Mouse (Mus musculus) liver, embryonic 13.5 days (tissue): ENCODE data around the gene Ttc16. TPM values are rescaled to one million over a fixed set of nuclear protein-coding genes. Genes with fewer than 3 reads are reported as not detected.
A peak's percentile ranks its signal among the peaks of the same experiment; 100 is the strongest.

Source experiments
- ATAC-seq: fragments of 200-750 bp; cut with Nextera tagmentation; 2 replicates; pipeline ENCODE4 v1.8.0; 2017; ENCODE audit warnings: low read depth, mild to moderate bottlenecking, moderate number of reproducible peaks, moderate library complexity
- DNase-seq: peaks from one replicate; pipeline ENCODE4 v3.0.0; 2022
- H3K27ac ChIP-seq: fragments of 300-500 bp; sonication (generic); 2 replicates; pipeline ENCODE4 v1.5.1; 2015; ENCODE audit warnings: moderate library complexity, mild to moderate bottlenecking, inconsistent platforms
- H3K27me3 ChIP-seq: fragments of 300-500 bp; sonication (generic); 2 replicates; pipeline ENCODE4 v1.6.1; 2015; ENCODE audit warnings: mild to moderate bottlenecking, inconsistent platforms
- H3K36me3 ChIP-seq: fragments of 300-500 bp; sonication (generic); 2 replicates; pipeline ENCODE4 v1.6.1; 2015; ENCODE audit warnings: mild to moderate bottlenecking, inconsistent platforms
- H3K4me1 ChIP-seq: fragments of 300-500 bp; sonication (generic); replicated peaks from 2 replicates; pipeline ENCODE4 v1.6.1; 2015; ENCODE audit warnings: inconsistent platforms
- H3K4me2 ChIP-seq: fragments of 300-500 bp; sonication (generic); 2 replicates; pipeline ENCODE4 v1.6.1; 2015; ENCODE audit warnings: inconsistent platforms, mild to moderate bottlenecking, moderate library complexity
- H3K4me3 ChIP-seq: fragments of 300-500 bp; sonication (generic); replicated peaks from 2 replicates; pipeline ENCODE4 v1.5.1; 2015; ENCODE audit warnings: mild to moderate bottlenecking, inconsistent platforms
- H3K9ac ChIP-seq: fragments of 300-500 bp; sonication (generic); 2 replicates; pipeline ENCODE4 v1.6.1; 2015; ENCODE audit warnings: mild to moderate bottlenecking, inconsistent platforms
- H3K9me3 ChIP-seq: fragments of 300-500 bp; sonication (generic); replicated peaks from 2 replicates; pipeline ENCODE4 v1.6.1; 2016; ENCODE audit warnings: inconsistent platforms
- WGBS: fragments of 180-500 bp; shearing (Covaris S2); methylation state at CpG from one replicate; pipeline ENCODE4 v1.1.7; 2015; ENCODE audit not compliant: insufficient replicate concordance; 5-methylcytosine and 5-hydroxymethylcytosine counted together
- polyA plus RNA-seq: library from polyadenylated mRNA; unstranded; fragments of >200 nt; fragmentation: Nextera tagmentation; extraction: Ambion mirVana; gene quantifications from 2 replicates; pipeline ENCODE4 v1.2.1, GENCODE M21; 2015

The Ttc16 gene
- polyA plus RNA-seq, 1 experiment from 2014 or later, result 0.07 TPM

GRCm38 (mm10) chr2:32714117-32714986 is 61.1 kb downstream of the Ttc16 start:
- no peak for DNase-seq
- peaks cover 23% of the 10 kb centered on the region for H3K36me3 ChIP-seq
- H3K27me3 ChIP-seq, result no peaks in the 10 kb centered on the region
- peak overlapping the region; percentile 89 for H3K4me2 ChIP-seq
- ATAC-seq, result no peak
- no peaks in the 10 kb centered on the region for H3K9me3 ChIP-seq
- H3K9ac ChIP-seq, result peak overlapping the region; percentile 90
- WGBS, result 33% methylated on average over 11 of the region's 11 CpGs
- H3K4me3 ChIP-seq, result peak overlapping the region; percentile 93; the same call in 1 of the 2 replicates
- H3K27ac ChIP-seq, result peak overlapping the region; percentile 91
- peaks cover 46% of the 10 kb centered on the region for H3K4me1 ChIP-seq

- WGBS, result under 1% methylated on average over 58 of the region's 79 CpGs
- ATAC-seq (peak; percentile 82), DNase-seq (peak; percentile 86)
These were observed 62.3 kb downstream of the Ttc16 start, which contains the start of gene Cdk9 for GRCm38 (mm10) chr2:32712934-32713817. Gene Cdk9 (minus strand): TSS chr2:32713076.

GRCm38 (mm10) chr2:32712586-32712933 is 62.9 kb downstream of the Ttc16 start:
- Histone ChIP-seq H3K36me3 (peaks cover 41% of the 10 kb centered on the region), H3K4me3 (peak overlapping the region; percentile 93), H3K9ac (peak overlapping the region; percentile 90), H3K4me1 (peaks cover 53% of the 10 kb centered on the region), H3K27me3 (no peaks in the 10 kb centered on the region), H3K27ac (peak overlapping the region; percentile 91), H3K9me3 (no peaks in the 10 kb centered on the region), H3K4me2 (peak overlapping the region; percentile 89)
- WGBS, result under 1% methylated on average over 43 of the region's 44 CpGs
- peak; percentile 86 for ATAC-seq
- peak; percentile 92 for DNase-seq

More at GRCm38 (mm10) chr2:32712934-32713817, 62.3 kb downstream of the Ttc16 start, which contains the start of gene Cdk9:
- H3K4me2 ChIP-seq, result peak within 1 kb of the TSS; percentile 89
- H3K36me3 ChIP-seq, result peaks cover 35% of the 10 kb centered on the region
- no peaks in the 10 kb centered on the region for H3K9me3 ChIP-seq
- peak within 1 kb of the TSS; percentile 90 for H3K9ac ChIP-seq
- no peaks in the 10 kb centered on the region for H3K27me3 ChIP-seq
- H3K4me3 ChIP-seq, result peak within 1 kb of the TSS; percentile 93
- H3K4me1 ChIP-seq, result peaks cover 53% of the 10 kb centered on the region
- H3K27ac ChIP-seq, result peak within 1 kb of the TSS; percentile 91

GRCm38 (mm10) chr2:32712108-32712551 is 63.3 kb downstream of the Ttc16 start:
- Histone ChIP-seq H3K4me3 (peak overlapping the region; percentile 93), H3K9me3 (no peaks in the 10 kb centered on the region), H3K27me3 (no peaks in the 10 kb centered on the region), H3K4me1 (peaks cover 53% of the 10 kb centered on the region), H3K4me2 (peak overlapping the region; percentile 89), H3K27ac (peak overlapping the region; percentile 91), H3K36me3 (peaks cover 45% of the 10 kb centered on the region), H3K9ac (peak overlapping the region; percentile 90)
- DNase-seq (peak; percentile 77), ATAC-seq (peak; percentile 74)
- under 1% methylated on average over 41 of the region's 41 CpGs for WGBS

- Histone ChIP-seq H3K36me3 (peaks cover 52% of the 10 kb centered on the region), H3K9ac (peak overlapping the region; percentile 90), H3K4me3 (peak overlapping the region; percentile 93), H3K9me3 (no peaks in the 10 kb centered on the region), H3K27me3 (no peaks in the 10 kb centered on the region), H3K4me1 (peaks cover 53% of the 10 kb centered on the region), H3K4me2 (peak overlapping the region; percentile 89), H3K27ac (peak overlapping the region; percentile 91)
- DNase-seq (no peak), ATAC-seq (no peak)
- 16% methylated on average over 9 of the region's 9 CpGs for WGBS
These were observed 64.0 kb downstream of the Ttc16 start for GRCm38 (mm10) chr2:32711301-32712056.

- no peak for DNase-seq
- no peaks in the 10 kb centered on the region for H3K9me3 ChIP-seq
- H3K4me1 ChIP-seq, result peaks cover 53% of the 10 kb centered on the region
- 0 out of 2 replicates have a peak overlapping the region, but pooled peaks have one; percentile 93 for H3K4me3 ChIP-seq
- peak overlapping the region; percentile 12 for H3K4me2 ChIP-seq
- 32% methylated on average over 5 of the region's 5 CpGs for WGBS
- no peak overlapping the region for H3K9ac ChIP-seq
- H3K27me3 ChIP-seq, result no peaks in the 10 kb centered on the region
- H3K36me3 ChIP-seq, result peaks cover 62% of the 10 kb centered on the region
- H3K27ac ChIP-seq, result no peak overlapping the region
- ATAC-seq, result no peak
These were observed 65.0 kb downstream of the Ttc16 start for GRCm38 (mm10) chr2:32710425-32710824.

GRCm38 (mm10) chr2:32709521-32710137 is 65.8 kb downstream of the Ttc16 start:
- peaks cover 70% of the 10 kb centered on the region for H3K36me3 ChIP-seq
- 85% methylated on average over 20 of the region's 20 CpGs for WGBS
- DNase-seq (no peak), ATAC-seq (no peak)
- H3K9ac ChIP-seq, result no peak overlapping the region; the same call in 1 of the 2 replicates
- no peak overlapping the region for H3K4me3 ChIP-seq
- no peak overlapping the region for H3K27ac ChIP-seq
- peaks cover 47% of the 10 kb centered on the region for H3K4me1 ChIP-seq
- H3K27me3 ChIP-seq, result no peaks in the 10 kb centered on the region
- H3K9me3 ChIP-seq, result no peaks in the 10 kb centered on the region
- 0 out of 2 replicates have a peak overlapping the region, but pooled peaks have one; percentile 12 for H3K4me2 ChIP-seq

GRCm38 (mm10) chr2:32708643-32709042 is 66.8 kb downstream of the Ttc16 start:
- Histone ChIP-seq H3K27ac (no peak overlapping the region), H3K9ac (no peak overlapping the region), H3K4me1 (peaks cover 39% of the 10 kb centered on the region), H3K9me3 (no peaks in the 10 kb centered on the region), H3K36me3 (peaks cover 80% of the 10 kb centered on the region), H3K4me3 (no peak overlapping the region), H3K27me3 (no peaks in the 10 kb centered on the region), H3K4me2 (no peak overlapping the region)
- 31% methylated on average over 3 of the region's 3 CpGs for WGBS
- DNase-seq, result peak; percentile 49
- no peak for ATAC-seq
